Mouse (Mus musculus) C2C12 (cell line): ENCODE measurements at regions not wholly inside any gene's neighbourhood (a gene's known extent, or its start where the extent isn't known, plus 50 kb on each side); places are given as distances from the start of the nearest gene placed in this dataset.

ENCODE experiments used
- H3K27me3 ChIP-seq: one replicate; pipeline ENCODE4 v1.6.1; 2011; ENCODE audit not compliant: control insufficient read depth, insufficient read depth, insufficient read length
- H3K36me3 ChIP-seq: one replicate; pipeline ENCODE4 v1.6.1; 2011; ENCODE audit not compliant: control insufficient read depth, insufficient read depth
- H3K4me3 ChIP-seq: one replicate; pipeline ENCODE4 v1.5.1; 2011; ENCODE audit warnings: mild to moderate bottlenecking, control low read depth; ENCODE audit not compliant: poor library complexity, insufficient read depth, severe bottlenecking
- H3K79me2 ChIP-seq: one replicate; pipeline ENCODE4 v1.6.1; 2011; ENCODE audit not compliant: control insufficient read depth, insufficient read depth
- H3K79me3 ChIP-seq: one replicate; pipeline ENCODE4 v1.6.1; 2011; ENCODE audit warnings: low read depth, control low read depth
- H3ac ChIP-seq: one replicate; pipeline ENCODE3; 2011; ENCODE audit warnings: low read depth; ENCODE audit not compliant: control insufficient read depth, insufficient read length
- CEBPB ChIP-seq: IDR thresholded peaks from one replicate; pipeline ENCODE4 v1.6.1; 2011; ENCODE audit warnings: low read depth, mild to moderate bottlenecking, control low read depth, moderate library complexity
- CTCF ChIP-seq: IDR thresholded peaks from one replicate; pipeline ENCODE4 v1.5.1; 2011; ENCODE audit not compliant: control insufficient read depth, insufficient read depth, insufficient read length
- FOSL1 ChIP-seq: IDR thresholded peaks from one replicate; pipeline ENCODE4 v1.8.0; 2011; ENCODE audit warnings: mild to moderate bottlenecking, low read length; ENCODE audit not compliant: poor library complexity, insufficient read depth, severe bottlenecking
- MAX ChIP-seq: IDR thresholded peaks from one replicate; pipeline ENCODE4 v1.6.1; 2011; ENCODE audit warnings: mild to moderate bottlenecking, control low read depth
- MYOD1 ChIP-seq: IDR thresholded peaks from one replicate; pipeline ENCODE4 v1.6.1; 2011; ENCODE audit warnings: low read depth; ENCODE audit not compliant: control insufficient read depth, insufficient read length
- MYOG ChIP-seq: IDR thresholded peaks from one replicate; pipeline ENCODE4 v1.6.1; 2011; ENCODE audit not compliant: control insufficient read depth, insufficient read length; ENCODE audit errors: extremely low read depth
- USF1 ChIP-seq: IDR thresholded peaks from one replicate; pipeline ENCODE4 v1.6.1; 2011; ENCODE audit warnings: low read depth, mild to moderate bottlenecking, control low read depth, moderate library complexity

DNA sequence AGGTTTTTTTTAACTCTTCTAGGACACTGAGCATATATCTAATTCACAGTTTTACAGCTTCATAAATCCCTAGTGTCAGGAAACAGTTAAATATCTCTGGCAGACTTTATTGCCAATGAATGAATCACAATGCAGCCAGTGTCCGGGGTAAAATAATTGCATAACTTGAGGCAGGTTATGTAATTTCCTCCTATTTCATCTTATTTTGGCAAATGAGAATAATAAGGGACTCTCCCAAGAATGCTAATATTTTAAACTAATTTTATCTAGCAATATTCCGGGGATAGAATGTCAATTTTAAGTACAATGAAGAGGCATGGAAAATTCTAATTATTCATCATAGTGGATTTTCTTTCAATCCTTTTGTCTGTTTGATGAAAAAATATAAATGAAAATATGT, 2740.6 kb downstream of the Gm37988 start:
- Histone ChIP-seq H3K79me2 (no peaks in the 10 kb centered on the region), H3K79me3 (no peaks in the 10 kb centered on the region), H3K27me3 (no peaks in the 10 kb centered on the region), H3K4me3 (no peak overlapping the region), H3ac (no peak overlapping the region), H3K36me3 (no peaks in the 10 kb centered on the region)
- no peak for TF ChIP-seq USF1
- TF ChIP-seq MYOD1 = no peak
- TF ChIP-seq FOSL1 = no peak
- TF ChIP-seq CEBPB = no peak
- TF ChIP-seq MAX = no peak
- no peak for TF ChIP-seq CTCF
- TF ChIP-seq MYOG = no peak

DNA sequence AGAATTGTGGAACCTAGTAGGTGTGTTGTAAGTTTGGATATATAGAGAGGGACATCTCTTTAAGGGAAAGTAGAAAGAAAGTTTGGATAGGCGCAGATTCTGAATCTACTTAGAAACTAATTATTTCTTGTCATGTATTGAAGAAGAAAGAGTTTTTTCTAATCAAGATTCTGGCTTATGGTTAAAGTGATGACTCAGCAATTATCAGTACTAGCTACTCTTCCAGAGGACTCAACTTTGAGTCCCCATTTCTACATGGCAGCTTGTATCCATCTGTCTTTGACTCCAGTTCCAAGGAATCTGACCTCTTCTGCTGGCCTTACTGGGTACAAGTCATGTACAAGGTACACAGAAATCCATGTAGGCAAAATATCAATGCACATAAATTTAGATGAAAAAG, 2767.1 kb downstream of the Gm37988 start:
- H3K27me3 ChIP-seq = no peaks in the 10 kb centered on the region
- no peak for TF ChIP-seq FOSL1

GRCm38 (mm10) chr1:7586409-7586808, 2778.7 kb downstream of the Gm37988 start:
- no peak for TF ChIP-seq MYOD1
- no peak for TF ChIP-seq FOSL1
- no peak for TF ChIP-seq MYOG
- TF ChIP-seq MAX = no peak
- TF ChIP-seq USF1 = no peak
- no peak for TF ChIP-seq CTCF
- no peak for TF ChIP-seq CEBPB
- Histone ChIP-seq H3K27me3 (no peaks in the 10 kb centered on the region), H3K4me3 (no peak overlapping the region), H3K36me3 (no peaks in the 10 kb centered on the region), H3K79me3 (no peaks in the 10 kb centered on the region), H3ac (no peak overlapping the region), H3K79me2 (no peaks in the 10 kb centered on the region)

More for the DNA sequence above, 2767.1 kb downstream of the Gm37988 start:
- Histone ChIP-seq H3K79me2 (no peaks in the 10 kb centered on the region), H3K36me3 (no peaks in the 10 kb centered on the region), H3K79me3 (no peaks in the 10 kb centered on the region), H3K4me3 (no peak overlapping the region), H3ac (no peak overlapping the region)

- no peak overlapping the region for H3ac ChIP-seq
- no peak overlapping the region for H3K4me3 ChIP-seq
- no peak for TF ChIP-seq MAX
- TF ChIP-seq FOSL1 = no peak
- TF ChIP-seq MYOD1 = no peak
- TF ChIP-seq USF1 = no peak
- no peak for TF ChIP-seq CEBPB
- TF ChIP-seq MYOG = no peak
- TF ChIP-seq CTCF = no peak
- no peaks in the 10 kb centered on the region for H3K79me2 ChIP-seq
- H3K79me3 ChIP-seq = no peaks in the 10 kb centered on the region
- H3K27me3 ChIP-seq = no peaks in the 10 kb centered on the region
- no peaks in the 10 kb centered on the region for H3K36me3 ChIP-seq
Observed at GRCm38 (mm10) chr1:7591327-7591726, 2783.6 kb downstream of the Gm37988 start.
